ENCODE assay signal across 8 mouse cellular contexts in genomic region chr11:120581490-120582267, GRCm38 (mm10). TPM values are rescaled to one million over a fixed set of nuclear protein-coding genes. Genes with fewer than 3 reads are reported as not detected.
DNase-seq lines count a peak whose midpoint lies in the region; ATAC-seq and TF ChIP-seq lines count a peak whose summit lies in the region.

TSS of gene Arhgdia (minus strand) at chr11:120581624.

- peak; percentile 92 for DNase-seq in MN1 (ENCODE audit: low spot score)
- DNase-seq in cerebellum, adult 9-11 months = peak; percentile 90
- peak; percentile 83 to 90 for DNase-seq in frontal cortex, postnatal 10 days (ENCODE audit: low spot score in 2 of 2)
- peak; percentile 93 for DNase-seq in hindbrain, embryonic 11.5 days (ENCODE audit: low spot score)
- DNase-seq in layer of hippocampus, postnatal 10 days (ENCODE audit: low spot score in 2 of 2) = peak; percentile 88 to 92
- DNase-seq in lung, postnatal 0 days (ENCODE audit: low spot score) = peak; percentile 89
- DNase-seq in ovary, postnatal 14 days (ENCODE audit: low spot score) = peak; percentile 86
- peak; percentile 78 to 89 for DNase-seq in thymus, postnatal 10 days (ENCODE audit: low spot score in 2 of 2)

- no peaks in the 10 kb centered on the region for H3K27me3 ChIP-seq in hindbrain, embryonic 11.5 days (ENCODE audit: control insufficient read depth, insufficient read depth, low read length)
- no peaks in the 10 kb centered on the region for H3K27me3 ChIP-seq in lung, postnatal 0 days (replicated peaks; ENCODE audit: insufficient read depth, low read length)

- H3K27ac ChIP-seq in hindbrain, embryonic 11.5 days (ENCODE audit: low read depth, low read length) = peak within 1 kb of the TSS; percentile 82
- H3K27ac ChIP-seq in lung, postnatal 0 days (ENCODE audit: low read length) = peak within 1 kb of the TSS; percentile 95

- peak within 1 kb of the TSS; percentile 98 for H3K9ac ChIP-seq in hindbrain, embryonic 11.5 days (ENCODE audit: low read depth, low read length)
- peak within 1 kb of the TSS; percentile 86 for H3K9ac ChIP-seq in lung, postnatal 0 days (replicated peaks; ENCODE audit: low read depth)

- ATAC-seq in hindbrain, embryonic 11.5 days (ENCODE audit: low FRiP score) = peak; percentile 64
- peak; percentile 80 for ATAC-seq in lung, postnatal 0 days

- H3K4me2 ChIP-seq in hindbrain, embryonic 11.5 days (replicated peaks; ENCODE audit: low read depth, low read length) = peak within 1 kb of the TSS; percentile 96
- H3K4me2 ChIP-seq in lung, postnatal 0 days (replicated peaks; ENCODE audit: low read depth, low read length) = peak within 1 kb of the TSS; percentile 79

- TF ChIP-seq CTCF in lung, postnatal 0 days (IDR thresholded peaks at IDR 0.05) = peak; percentile 66

- no peaks in the 10 kb centered on the region for H3K9me3 ChIP-seq in hindbrain, embryonic 11.5 days (ENCODE audit: control insufficient read depth, low read length)
- H3K9me3 ChIP-seq in lung, postnatal 0 days (ENCODE audit: low read length) = no peaks in the 10 kb centered on the region

- TF ChIP-seq EP300 in lung, postnatal 0 days (IDR thresholded peaks at IDR 0.05) = no peak

- H3K36me3 ChIP-seq in hindbrain, embryonic 11.5 days (ENCODE audit: control insufficient read depth, insufficient read depth, low read length) = peaks cover 26% of the 10 kb centered on the region
- peaks cover 17% of the 10 kb centered on the region for H3K36me3 ChIP-seq in lung, postnatal 0 days (ENCODE audit: insufficient read depth, low read length)

- 6% methylated on average over 54 of the region's 75 CpGs for WGBS in hindbrain, embryonic 11.5 days
- WGBS in lung, postnatal 0 days = 4% methylated on average over 46 of the region's 75 CpGs

- peak within 1 kb of the TSS; percentile 94 for H3K4me3 ChIP-seq in hindbrain, embryonic 11.5 days (ENCODE audit: low read depth, low read length)
- H3K4me3 ChIP-seq in lung, postnatal 0 days (ENCODE audit: low read depth, low read length) = peak within 1 kb of the TSS; percentile 87

- H3K4me1 ChIP-seq in hindbrain, embryonic 11.5 days (replicated peaks; ENCODE audit: control insufficient read depth, insufficient read depth, low read length) = peaks cover 6% of the 10 kb centered on the region
- peaks cover 10% of the 10 kb centered on the region for H3K4me1 ChIP-seq in lung, postnatal 0 days (ENCODE audit: insufficient read depth, low read depth, low read length)

RNA-seq across cellular contexts. Expression of gene Arhgdia, which starts in this region (rescaled TPM):
- 576 and 591 TPM in 2 replicates for polyA plus RNA-seq in hindbrain, embryonic 11.5 days (2014; fragmentation: Nextera tagmentation; extraction: Ambion mirVana)
- 100 to 1,000 TPM; 344 to 379 TPM for total RNA-seq in layer of hippocampus, postnatal 10 days (2021)
- 512 TPM in 2 replicates for polyA plus RNA-seq in lung, postnatal 0 days (2015; fragmentation: Nextera tagmentation; extraction: Ambion mirVana)

Comparison
In these comparisons a context has a peak if more than half of its experiments do, and no peak if none do; other contexts are left out.
1. Peak in every context shown above with its lines: DNase-seq, ATAC-seq, H3K4me3 ChIP-seq and H3K27ac ChIP-seq.